Mouse (Mus musculus): ENCODE data around the gene Asphd2. TPM values are rescaled to one million over a fixed set of nuclear protein-coding genes. Genes with fewer than 3 reads are reported as not detected.

The Asphd2 gene
- polyA plus RNA-seq (2014; fragmentation: Illumina TruSeq; extraction: RNeasy Lipid Tissue Mini Kit (QIAGEN cat#74804); ENCODE audit: low replicate concordance), result not detected

GRCm38 (mm10) chr5:112394779-112395443 is at the start of gene Asphd2:
Gene Asphd2 (minus strand): TSS chr5:112394866.

GRCm38 (mm10) chr5:112355910-112356309 is 38.8 kb downstream of the Asphd2 start, which contains the start of gene Gm6583:
Gene Gm6583 (minus strand): TSS chr5:112356033.

GRCm38 (mm10) chr5:112342463-112343204 is 52.0 kb downstream of the Asphd2 start, which contains the start of the genes Srrd and Hps4:
Gene Srrd (minus strand): TSS chr5:112343040.
Gene Hps4 (plus strand): TSS chr5:112343083.

Other genes starting within 250 kb of the Asphd2 start
- not detected for gene Cryba4, start 142.3 kb downstream of the Asphd2 start, polyA plus RNA-seq (2014; fragmentation: Illumina TruSeq; extraction: RNeasy Lipid Tissue Mini Kit (QIAGEN cat#74804); ENCODE audit: low replicate concordance)
- gene Crybb1, start 139.1 kb downstream of the Asphd2 start, polyA plus RNA-seq (2014; fragmentation: Illumina TruSeq; extraction: RNeasy Lipid Tissue Mini Kit (QIAGEN cat#74804); ENCODE audit: low replicate concordance), result not detected
- gene Tpst2, start 118.2 kb downstream of the Asphd2 start, polyA plus RNA-seq (2014; fragmentation: Illumina TruSeq; extraction: RNeasy Lipid Tissue Mini Kit (QIAGEN cat#74804); ENCODE audit: low replicate concordance), result 2.4 TPM
- 7.0 TPM for gene Tfip11, start 68.5 kb downstream of the Asphd2 start, polyA plus RNA-seq (2014; fragmentation: Illumina TruSeq; extraction: RNeasy Lipid Tissue Mini Kit (QIAGEN cat#74804); ENCODE audit: low replicate concordance)
- 0.59 TPM for gene Srrd, start 51.8 kb downstream of the Asphd2 start, polyA plus RNA-seq (2014; fragmentation: Illumina TruSeq; extraction: RNeasy Lipid Tissue Mini Kit (QIAGEN cat#74804); ENCODE audit: low replicate concordance)
- 17.8 TPM for gene Hps4, start 51.8 kb downstream of the Asphd2 start, polyA plus RNA-seq (2014; fragmentation: Illumina TruSeq; extraction: RNeasy Lipid Tissue Mini Kit (QIAGEN cat#74804); ENCODE audit: low replicate concordance)
- gene Gm6583, start 38.8 kb downstream of the Asphd2 start, polyA plus RNA-seq (2014; fragmentation: Illumina TruSeq; extraction: RNeasy Lipid Tissue Mini Kit (QIAGEN cat#74804); ENCODE audit: low replicate concordance), result not detected
- gene Gm6588, start 54.6 kb upstream of the Asphd2 start, polyA plus RNA-seq (2014; fragmentation: Illumina TruSeq; extraction: RNeasy Lipid Tissue Mini Kit (QIAGEN cat#74804); ENCODE audit: low replicate concordance), result not detected
- 0.37 TPM for gene Sez6l, start 182.3 kb upstream of the Asphd2 start, polyA plus RNA-seq (2014; fragmentation: Illumina TruSeq; extraction: RNeasy Lipid Tissue Mini Kit (QIAGEN cat#74804); ENCODE audit: low replicate concordance)